Mouse (Mus musculus) ovary, postnatal 10 days (tissue): ENCODE measurements around the gene Zfp213.
"Not testable (repeated sequence)": the region's sequence is repeated elsewhere in the genome, so short reads cannot be mapped to it uniquely, and the experiment has no call there.

Experiments
- DNase-seq: peaks from one replicate; pipeline ENCODE4 v3.0.0; 2022; ENCODE audit warnings: low spot score

Gene Zfp213

GRCm38 (mm10) chr17:23563595-23564367, at the start of gene Zfp213:
TSS of gene Zfp213 (minus strand) at chr17:23564238.
- peak; percentile 88 for DNase-seq

- no peak for DNase-seq
Measured at GRCm38 (mm10) chr17:23610361-23610800, 46.3 kb upstream of the Zfp213 start.

GRCm38 (mm10) chr17:23609612-23610011, 45.6 kb upstream of the Zfp213 start:
- DNase-seq: no peak

GRCm38 (mm10) chr17:23605220-23605619, 41.2 kb upstream of the Zfp213 start:
- DNase-seq: no peak

GRCm38 (mm10) chr17:23604394-23604793, 40.4 kb upstream of the Zfp213 start:
- DNase-seq: no peak

GRCm38 (mm10) chr17:23603542-23603941, 39.5 kb upstream of the Zfp213 start:
- no peak for DNase-seq

GRCm38 (mm10) chr17:23603077-23603476, 39.0 kb upstream of the Zfp213 start:
- DNase-seq: no peak

GRCm38 (mm10) chr17:23601836-23602585, 38.0 kb upstream of the Zfp213 start:
- no peak for DNase-seq

- DNase-seq: no peak
Measured at GRCm38 (mm10) chr17:23600641-23601622, 36.9 kb upstream of the Zfp213 start, which contains the start of gene Zscan10. TSS of gene Zscan10 (plus strand) at chr17:23600856.

- no peak for DNase-seq
Measured at GRCm38 (mm10) chr17:23599605-23600063, 35.6 kb upstream of the Zfp213 start.

- DNase-seq: peak; percentile 66
Measured at GRCm38 (mm10) chr17:23598582-23599552, 34.8 kb upstream of the Zfp213 start, which contains the start of gene Zfp13. TSS of gene Zfp13 (minus strand) at chr17:23599487.

- not testable (repeated sequence) for DNase-seq
Measured at GRCm38 (mm10) chr17:23595139-23595538, 31.1 kb upstream of the Zfp213 start.

- no peak for DNase-seq
Measured at GRCm38 (mm10) chr17:23592926-23593300, 28.9 kb upstream of the Zfp213 start.

GRCm38 (mm10) chr17:23592208-23592925, 28.3 kb upstream of the Zfp213 start:
- peak; percentile 86 for DNase-seq

GRCm38 (mm10) chr17:23587253-23587652, 23.2 kb upstream of the Zfp213 start:
- no peak for DNase-seq

GRCm38 (mm10) chr17:23585721-23586491, 21.9 kb upstream of the Zfp213 start:
- no peak for DNase-seq

- DNase-seq: no peak
Measured at GRCm38 (mm10) chr17:23584786-23585185, 20.7 kb upstream of the Zfp213 start.

- DNase-seq: no peak
Measured at GRCm38 (mm10) chr17:23575951-23576552, 12.0 kb upstream of the Zfp213 start.

- DNase-seq: no peak
Measured at GRCm38 (mm10) chr17:23574130-23574529, 10.1 kb upstream of the Zfp213 start.
